Mouse (Mus musculus) cerebellum, postnatal 4 days (tissue): ENCODE measurements at regions not wholly inside any gene's neighbourhood (a gene's known extent, or its start where the extent isn't known, plus 50 kb on each side); places are given as distances from the start of the nearest gene placed in this dataset.

Experiments used
- DNase-seq, 2 experiments: peaks; one replicate each; pipeline ENCODE4 v3.0.0; 2022; ENCODE audit warnings: low spot score in 2 of 2, mixed read lengths in 1 of 2

DNA sequence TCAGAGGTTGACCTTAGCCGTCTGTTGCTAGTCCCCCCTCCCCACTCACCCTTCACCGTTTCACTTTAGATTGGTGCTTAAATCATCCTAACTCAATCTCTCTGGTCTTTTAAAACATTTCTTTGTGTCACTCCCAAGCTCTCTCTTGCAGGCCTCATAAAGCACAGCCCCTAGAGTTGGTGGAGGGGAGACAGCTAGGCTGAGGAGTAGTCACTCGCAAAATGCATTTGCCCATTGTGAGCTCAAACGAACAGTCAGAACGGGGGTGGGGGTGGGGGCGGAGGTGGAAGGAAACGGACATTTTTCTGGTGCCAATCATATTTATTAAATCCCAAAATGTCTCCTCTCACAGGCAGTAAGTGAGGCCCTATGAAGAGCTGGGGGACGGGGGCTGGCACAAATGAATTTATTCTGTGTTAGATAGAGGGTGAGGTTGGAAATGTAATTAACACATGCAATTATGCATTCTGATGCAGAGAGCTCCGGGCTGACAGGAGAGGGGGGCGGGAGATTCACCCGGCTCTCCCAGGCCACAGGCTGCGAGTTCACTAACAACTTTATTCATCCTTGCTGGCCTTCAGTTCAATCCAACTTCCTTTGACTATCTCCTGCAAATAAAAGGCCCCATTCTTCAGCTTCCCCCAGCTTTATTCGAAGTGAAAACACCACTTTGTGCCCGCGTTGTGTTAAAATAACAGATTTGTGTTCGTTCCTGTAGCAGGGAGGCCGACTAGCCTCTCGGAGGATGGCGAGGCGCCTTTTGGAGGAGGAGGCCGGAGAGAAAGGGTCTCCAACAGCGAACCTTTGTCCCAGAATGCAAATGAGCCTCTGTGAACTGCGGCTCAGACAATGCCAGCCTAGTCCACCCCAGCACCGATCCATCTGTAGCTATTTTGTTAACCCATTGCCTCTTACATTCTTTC, 223.7 kb upstream of the Irx5 start:
- peak in 1 of 2 experiments; percentile 23 for DNase-seq

DNA sequence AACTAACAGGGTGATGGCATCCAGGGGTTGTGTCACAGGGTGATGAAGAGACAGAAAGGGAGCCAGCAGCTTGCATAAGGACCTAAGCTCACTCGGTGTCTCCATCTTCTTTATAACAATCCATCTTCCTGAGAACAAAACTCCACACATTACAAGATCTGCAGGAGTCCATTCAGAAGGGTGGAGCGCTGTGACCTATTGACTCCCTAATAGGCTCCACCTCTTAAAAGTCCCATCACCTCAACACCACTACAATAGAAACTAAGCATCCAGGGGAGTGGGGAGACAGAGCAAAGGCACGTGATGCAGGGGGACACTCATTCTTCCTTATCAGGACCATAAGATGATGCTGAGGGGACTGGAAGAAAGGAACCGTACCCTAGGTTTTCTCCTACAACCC, 224.5 kb upstream of the Irx5 start:
- DNase-seq, result no peak

DNA sequence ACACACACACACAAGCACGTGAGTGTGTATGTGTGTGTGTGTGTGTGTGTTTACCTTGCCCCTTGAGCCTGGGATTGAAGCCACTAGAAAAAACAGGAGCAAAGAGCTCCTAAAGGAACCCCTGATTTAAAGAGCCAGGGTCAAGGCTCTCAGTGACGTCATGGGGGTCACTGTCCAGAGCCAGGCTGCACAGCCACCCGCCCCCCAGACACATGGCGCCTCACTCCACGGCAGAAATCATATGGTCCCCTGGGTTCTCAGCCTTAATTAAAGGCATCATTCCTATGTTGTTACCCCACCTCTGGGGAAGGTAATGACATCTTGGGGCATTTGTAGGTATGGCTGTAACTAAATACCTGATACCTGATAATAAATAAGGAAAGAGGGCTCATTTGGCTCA, 224.9 kb upstream of the Irx5 start:
- DNase-seq, result no peak

DNA sequence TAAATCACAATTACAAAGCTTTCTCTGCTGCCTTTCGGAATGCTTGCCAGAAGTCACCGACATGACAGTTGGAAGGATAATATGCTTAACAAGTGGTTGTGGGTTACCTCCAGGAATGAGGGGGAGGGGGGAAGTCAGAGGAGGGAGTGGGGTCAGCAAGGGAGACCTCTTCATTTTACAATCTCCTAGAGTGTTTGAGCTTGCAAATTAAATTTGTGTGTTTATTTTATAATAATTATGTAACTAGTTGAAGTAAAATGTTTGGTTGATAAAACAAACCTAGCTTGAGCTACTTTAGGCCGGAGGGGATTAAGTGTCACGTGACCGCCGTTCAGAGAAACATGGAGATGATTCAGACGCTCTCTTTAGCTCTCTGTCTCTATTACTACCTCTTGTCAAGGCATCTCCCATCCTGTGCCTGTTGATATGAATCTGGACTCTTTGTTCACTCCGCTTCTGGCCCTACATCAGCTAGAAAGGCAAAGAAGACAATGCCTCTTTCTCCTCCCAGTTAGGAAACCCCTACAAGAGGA, 227.3 kb upstream of the Irx5 start:
- DNase-seq, result no peak

- peak in 1 of 2 experiments; percentile 30 for DNase-seq
Observed at GRCm38 (mm10) chr8:92129241-92130015, 228.0 kb upstream of the Irx5 start.

DNA sequence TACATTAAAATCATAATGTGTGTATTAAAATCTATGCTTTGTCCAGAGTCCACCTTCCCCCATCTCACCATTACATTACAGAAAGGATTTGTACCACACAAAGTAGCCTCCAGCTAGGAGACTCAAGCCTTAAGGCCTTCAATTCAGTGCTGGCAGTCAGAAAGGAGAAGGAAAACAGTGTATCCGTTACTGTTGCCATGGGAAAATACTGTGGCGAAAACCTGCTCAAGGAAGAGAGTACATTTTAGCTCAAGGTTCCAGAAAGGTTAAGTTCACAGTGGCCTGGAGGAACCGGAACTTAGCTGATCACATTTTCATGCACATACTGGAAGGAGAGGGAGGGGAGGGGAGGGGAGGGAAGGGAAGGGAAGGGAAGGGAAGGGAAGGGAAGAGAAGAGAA, 231.8 kb upstream of the Irx5 start:
- DNase-seq, result no peak

DNA sequence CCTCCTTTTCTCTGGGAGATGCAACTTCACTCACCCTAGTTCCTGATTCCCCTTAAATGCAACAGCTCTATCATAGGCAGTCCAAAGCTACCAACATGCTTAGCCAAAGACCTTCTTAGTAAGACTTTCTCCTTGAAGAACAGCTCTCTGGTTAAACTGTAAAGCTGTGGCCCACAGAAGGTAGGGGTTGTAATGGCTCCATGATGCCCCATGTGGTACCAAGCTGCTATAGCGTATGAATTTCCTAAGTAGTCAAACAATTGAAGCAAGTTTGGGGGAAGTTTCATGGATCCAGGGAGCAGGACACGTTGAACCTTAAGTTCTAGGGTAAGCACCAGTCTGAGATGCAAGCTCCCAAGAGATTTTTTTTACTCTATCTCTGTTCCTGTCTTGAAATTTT, 236.1 kb upstream of the Irx5 start:
- no peak for DNase-seq

- peak in 1 of 2 experiments; percentile 30 for DNase-seq
Observed at GRCm38 (mm10) chr8:92115479-92116267, 241.8 kb upstream of the Irx5 start.

- DNase-seq, result no peak
Observed at GRCm38 (mm10) chr8:92114311-92115275, 242.8 kb upstream of the Irx5 start.

GRCm38 (mm10) chr8:92113901-92114300, 243.5 kb upstream of the Irx5 start:
- no peak for DNase-seq

- DNase-seq, result no peak
Observed at GRCm38 (mm10) chr8:92113386-92113785, 244.0 kb upstream of the Irx5 start.

- no peak for DNase-seq
Observed at GRCm38 (mm10) chr8:92104561-92104960, 252.9 kb upstream of the Irx5 start.

DNA sequence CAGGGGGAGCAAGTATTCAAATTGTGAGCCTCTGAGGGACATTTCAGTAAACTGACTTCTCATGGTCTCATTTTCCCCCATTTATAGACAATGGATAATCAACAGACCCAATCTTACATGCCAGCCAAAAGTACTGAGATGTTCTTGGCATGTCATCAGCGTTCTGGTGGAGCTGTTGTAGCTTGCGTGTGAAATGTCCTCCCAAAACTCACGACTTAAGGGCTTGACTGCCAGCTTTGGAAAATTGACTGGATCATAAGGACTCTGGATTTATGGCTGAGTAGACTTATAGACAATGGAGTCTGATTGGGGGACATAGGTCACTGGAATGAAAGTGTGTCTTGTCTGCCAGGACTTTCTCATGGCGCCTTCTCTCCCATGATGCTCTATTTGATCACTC, 254.9 kb upstream of the Irx5 start:
- DNase-seq, result no peak

GRCm38 (mm10) chr8:92095276-92095675, 262.1 kb upstream of the Irx5 start:
- no peak for DNase-seq

DNA sequence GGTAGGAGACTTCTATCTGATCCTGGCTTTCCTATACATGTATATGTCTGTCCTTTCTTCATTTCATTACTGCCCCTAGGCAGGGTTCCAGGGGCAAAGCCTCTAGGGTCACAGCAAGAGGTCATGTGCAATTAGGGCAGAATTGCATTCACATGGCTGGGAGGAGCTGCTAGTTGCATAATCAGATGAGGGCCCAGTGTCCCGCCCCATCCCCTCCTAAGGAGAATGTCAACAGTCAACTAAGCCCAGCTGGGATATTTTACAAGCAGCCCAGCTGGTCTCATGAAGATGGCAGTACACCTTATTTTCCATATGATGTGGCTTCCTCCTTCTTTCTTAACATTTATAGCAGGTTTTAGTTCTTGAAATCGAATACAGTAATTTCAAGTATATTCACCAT, 273.3 kb upstream of the Irx5 start:
- DNase-seq, result no peak

DNA sequence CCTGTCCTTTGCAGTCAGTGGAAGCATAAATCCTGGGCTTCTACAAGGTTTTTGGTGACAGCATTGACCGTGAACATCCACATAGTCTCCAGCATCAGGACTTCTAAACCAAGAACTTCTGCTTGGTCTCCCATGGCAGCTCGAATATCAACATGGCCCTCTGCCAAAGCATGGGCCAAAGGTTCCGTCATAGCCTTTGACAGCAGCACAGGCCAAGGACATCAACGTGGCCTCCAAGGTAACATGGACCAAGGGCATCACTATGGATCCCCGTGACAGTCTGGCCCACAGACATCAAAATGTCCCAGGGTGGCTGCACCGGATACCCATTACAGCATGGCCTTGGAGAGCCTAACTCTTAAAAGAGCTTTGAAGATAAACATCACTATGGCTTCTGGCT, 275.5 kb upstream of the Irx5 start:
- no peak for DNase-seq

- DNase-seq, result peak in 1 of 2 experiments; percentile 17
Observed at GRCm38 (mm10) chr8:92080852-92081251, 276.6 kb upstream of the Irx5 start.

DNA sequence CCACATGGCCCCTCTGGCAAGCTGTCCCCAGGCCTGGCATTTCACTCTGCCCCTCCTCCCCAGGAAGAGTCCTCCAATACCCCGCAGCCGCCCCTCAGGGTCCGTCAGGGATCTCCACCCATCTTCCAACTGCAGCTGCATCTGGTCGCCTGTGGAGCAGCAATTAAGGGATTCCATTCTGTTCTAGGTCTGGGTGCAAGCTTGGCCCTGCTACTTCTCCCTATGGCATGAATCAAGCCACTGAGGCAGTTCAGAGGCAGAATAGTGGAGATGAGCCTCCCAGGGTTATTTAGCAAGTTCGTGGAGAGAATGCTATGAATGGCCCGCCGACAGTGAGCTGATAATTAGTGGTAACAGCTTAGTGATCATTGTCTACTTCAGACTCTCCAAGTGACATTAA, 275.7 kb upstream of the Irx3 start:
- DNase-seq, result no peak

DNA sequence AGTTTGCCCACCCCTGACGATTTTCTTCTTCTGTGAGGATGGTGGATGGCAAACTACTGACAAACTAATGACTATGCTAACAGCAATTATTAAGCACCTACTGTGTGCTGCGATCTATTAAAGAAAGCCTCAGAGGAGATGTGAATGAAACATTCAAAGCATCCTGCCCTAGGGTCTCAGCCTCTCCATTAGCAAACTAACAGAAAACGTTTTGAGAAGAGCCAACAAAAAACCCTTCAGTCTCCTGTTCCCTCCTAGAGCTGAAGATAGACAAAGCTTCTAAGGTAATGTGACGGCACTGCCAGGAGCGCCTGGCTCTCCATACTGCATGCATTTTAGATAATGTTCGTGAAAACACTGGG, 270.4 kb upstream of the Irx3 start:
- DNase-seq, result no peak
